Mouse (Mus musculus) heart, embryonic 14.5 days (tissue): ENCODE data around the gene Anks1. TPM values are rescaled to one million over a fixed set of nuclear protein-coding genes. Genes with fewer than 3 reads are reported as not detected.

Source experiments
- ATAC-seq: fragments of 200-750 bp; cut with Nextera tagmentation; 2 replicates; pipeline ENCODE4 v1.8.0; 2017; ENCODE audit warnings: low read depth, moderate TSS enrichment; ENCODE audit not compliant: insufficient number of reproducible peaks, insufficient read depth, low FRiP score
- H3K27ac ChIP-seq, 2 experiments: fragments of 200-500 bp in 1 of 2; fragments of 300-500 bp in 1 of 2; sonication (generic) in 1 of 2; replicated peaks in 1 of 2; 2 replicates each; pipeline ENCODE4 v1.5.1; 2012 to 2014; ENCODE audit warnings: low read depth in 2 of 2, low read length in 2 of 2, control low read depth in 1 of 2, mild to moderate bottlenecking in 1 of 2, mixed read lengths in 1 of 2; ENCODE audit not compliant: control insufficient read depth in 1 of 2, insufficient read depth in 1 of 2
- H3K27me3 ChIP-seq: fragments of 300-500 bp; sonication (generic); 2 replicates; pipeline ENCODE4 v1.6.1; 2014; ENCODE audit warnings: mild to moderate bottlenecking, low read length, control low read depth; ENCODE audit not compliant: control insufficient read depth, insufficient read depth
- H3K36me3 ChIP-seq: fragments of 300-500 bp; sonication (generic); 2 replicates; pipeline ENCODE4 v1.6.1; 2014; ENCODE audit warnings: mild to moderate bottlenecking, control low read depth, low read length, mixed read lengths; ENCODE audit not compliant: control insufficient read depth, insufficient read depth
- H3K4me1 ChIP-seq, 2 experiments: fragments of 200-500 bp in 1 of 2; fragments of 300-500 bp in 1 of 2; sonication (generic) in 1 of 2; 2 replicates each; pipeline ENCODE4 v1.6.1; 2012 to 2014; ENCODE audit warnings: low read length in 2 of 2, control low read depth in 1 of 2, mixed read lengths in 1 of 2; ENCODE audit not compliant: control insufficient read depth in 2 of 2, insufficient read depth in 2 of 2
- H3K4me2 ChIP-seq: fragments of 300-500 bp; sonication (generic); 2 replicates; pipeline ENCODE4 v1.6.1; 2014; ENCODE audit warnings: mild to moderate bottlenecking, low read length
- H3K4me3 ChIP-seq, 2 experiments: fragments of 200-500 bp in 1 of 2; fragments of 300-500 bp in 1 of 2; sonication (generic) in 1 of 2; 2 replicates each; pipeline ENCODE4 v1.5.1; 2012 to 2014; ENCODE audit warnings: low read length in 2 of 2, mild to moderate bottlenecking in 2 of 2, control low read depth in 1 of 2, low read depth in 1 of 2, moderate library complexity in 1 of 2; ENCODE audit not compliant: control insufficient read depth in 1 of 2, insufficient read depth in 1 of 2
- H3K9ac ChIP-seq: fragments of 300-500 bp; sonication (generic); 2 replicates; pipeline ENCODE4 v1.6.1; 2014; ENCODE audit warnings: mild to moderate bottlenecking, low read length
- H3K9me3 ChIP-seq: fragments of 300-500 bp; sonication (generic); 2 replicates; pipeline ENCODE4 v1.6.1; 2016; ENCODE audit warnings: low read length, control low read depth; ENCODE audit not compliant: control insufficient read depth
- WGBS: fragments of 180-500 bp; shearing (Covaris S2); extraction: QIAGEN DNeasy Blood & Tissue Kit; methylation state at CpG from one replicate; pipeline ENCODE4 v1.1.7; 2014; 5-methylcytosine and 5-hydroxymethylcytosine counted together
- polyA plus RNA-seq: library from polyadenylated mRNA; unstranded; fragments of >200 nt; fragmentation: Nextera tagmentation; extraction: Ambion mirVana; gene quantifications from 2 replicates; pipeline ENCODE4 v1.2.1, GENCODE M21; 2014

Anks1 gene
- polyA plus RNA-seq, 1 experiment from 2014 or later, result 11.8 TPM

DNA sequence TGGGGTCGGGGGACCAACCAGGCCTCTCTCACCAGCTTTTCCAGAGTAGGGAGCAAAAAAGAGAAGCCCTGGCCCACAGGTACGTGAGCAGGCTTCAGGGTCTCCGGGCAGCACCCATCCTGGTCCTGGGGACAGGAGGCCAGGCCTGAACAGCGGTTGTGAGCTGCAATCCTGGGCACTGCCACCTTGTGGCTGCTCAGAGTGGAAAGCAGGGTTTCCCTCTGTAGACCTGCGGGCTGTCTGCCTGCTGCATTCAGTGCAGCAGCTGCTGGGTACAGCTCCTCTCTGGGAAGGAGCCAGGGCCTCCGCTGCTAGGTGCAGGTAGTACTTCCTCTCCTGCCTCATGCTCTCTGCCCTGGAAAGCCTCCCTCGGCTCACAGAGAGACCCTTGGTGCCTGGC, 152.4 kb downstream of the Anks1 start:
- Histone ChIP-seq H3K4me3 (no peak overlapping the region), H3K4me1 (peaks cover 0 to 3% of the 10 kb centered on the region in 2 experiments; a peak in 1 of 4 replicates), H3K9me3 (no peaks in the 10 kb centered on the region), H3K27me3 (no peaks in the 10 kb centered on the region), H3K27ac (no peak overlapping the region), H3K9ac (no peak overlapping the region), H3K4me2 (no peak overlapping the region), H3K36me3 (peaks cover 42% of the 10 kb centered on the region)
- 56% methylated on average over 7 of the region's 7 CpGs for WGBS
- ATAC-seq, result no peak

DNA sequence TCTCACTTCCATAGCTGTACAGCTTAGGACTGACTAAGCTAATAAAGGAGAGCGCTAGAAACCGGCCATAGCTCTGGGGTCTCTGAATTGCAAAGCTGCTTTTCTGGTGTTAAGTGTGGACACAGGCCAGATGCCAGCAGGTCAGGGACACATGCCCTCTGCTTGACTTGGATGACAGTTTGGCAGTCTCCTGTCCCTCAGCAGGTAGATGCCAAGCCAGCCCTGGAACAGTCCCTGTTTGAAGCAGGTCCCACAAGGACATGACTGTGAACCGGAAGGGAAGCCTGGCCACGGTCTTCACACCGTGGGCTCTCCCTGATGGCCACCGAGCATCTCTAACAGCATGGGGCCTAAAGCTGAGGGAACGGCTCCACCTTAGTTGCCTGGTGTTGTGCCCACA, 153.6 kb downstream of the Anks1 start:
- Histone ChIP-seq H3K9ac (no peak overlapping the region), H3K4me2 (no peak overlapping the region), H3K27ac (no peak overlapping the region), H3K27me3 (no peaks in the 10 kb centered on the region), H3K9me3 (no peaks in the 10 kb centered on the region), H3K4me1 (peaks cover 0 to 3% of the 10 kb centered on the region in 2 experiments; a peak in 1 of 4 replicates), H3K4me3 (no peak overlapping the region), H3K36me3 (peaks cover 30% of the 10 kb centered on the region)
- WGBS, result 89% methylated on average over 7 of the region's 7 CpGs
- no peak for ATAC-seq

GRCm38 (mm10) chr17:28063163-28063562, 154.1 kb downstream of the Anks1 start:
- Histone ChIP-seq H3K4me2 (no peak overlapping the region), H3K9ac (no peak overlapping the region; the same call in 1 of the 2 replicates)
- 71% methylated on average over 6 of the region's 6 CpGs for WGBS

DNA sequence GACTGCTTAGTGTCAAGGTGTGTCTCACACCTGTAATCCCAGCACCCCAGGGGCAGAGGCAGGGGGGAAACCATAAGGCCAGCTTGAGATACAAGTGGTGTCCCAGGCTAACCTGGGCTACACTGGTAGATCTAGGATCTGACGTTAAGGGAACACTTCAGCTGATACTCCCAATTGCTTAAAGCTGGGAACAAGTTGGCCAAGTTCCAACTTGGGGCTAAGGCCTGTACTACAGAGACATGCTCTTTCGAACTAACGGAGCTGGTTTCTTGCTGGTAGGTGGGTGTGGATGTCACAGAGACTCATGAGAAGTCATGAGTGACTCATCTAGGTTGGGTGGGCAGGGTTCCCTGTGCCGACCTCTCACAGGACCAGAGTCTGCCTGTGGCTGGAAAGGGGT, 158.2 kb downstream of the Anks1 start:
- no peaks in the 10 kb centered on the region for H3K36me3 ChIP-seq
- no peak overlapping the region for H3K4me2 ChIP-seq
- peaks cover 0 to 3% of the 10 kb centered on the region in 2 experiments; a peak in 1 of 4 replicates for H3K4me1 ChIP-seq
- 0 out of 2 replicates have a peak, but pooled peaks cover 3% of the 10 kb centered on the region for H3K27me3 ChIP-seq
- H3K9me3 ChIP-seq, result 0 out of 2 replicates have a peak, but pooled peaks cover 3% of the 10 kb centered on the region
- no peak overlapping the region for H3K9ac ChIP-seq
- WGBS, result 65% methylated on average over 4 of the region's 4 CpGs
- H3K4me3 ChIP-seq, result no peak overlapping the region
- no peak overlapping the region for H3K27ac ChIP-seq
- ATAC-seq, result no peak

More at GRCm38 (mm10) chr17:28063163-28063562, 154.1 kb downstream of the Anks1 start:
- no peak for ATAC-seq
- no peak overlapping the region for H3K4me3 ChIP-seq
- H3K27ac ChIP-seq, result no peak overlapping the region
- H3K9me3 ChIP-seq, result no peaks in the 10 kb centered on the region
- peaks cover 25% of the 10 kb centered on the region for H3K36me3 ChIP-seq
- peaks cover 0 to 3% of the 10 kb centered on the region in 2 experiments; a peak in 1 of 4 replicates for H3K4me1 ChIP-seq
- no peaks in the 10 kb centered on the region for H3K27me3 ChIP-seq

- Histone ChIP-seq H3K4me2 (no peak overlapping the region), H3K9ac (no peak overlapping the region), H3K4me1 (no peaks in the 10 kb centered on the region; a peak in 1 of 4 replicates), H3K9me3 (0 out of 2 replicates have a peak, but pooled peaks cover 3% of the 10 kb centered on the region), H3K27ac (no peak overlapping the region), H3K27me3 (0 out of 2 replicates have a peak, but pooled peaks cover 3% of the 10 kb centered on the region), H3K4me3 (no peak overlapping the region), H3K36me3 (no peaks in the 10 kb centered on the region)
- 18% methylated on average over 12 of the region's 12 CpGs for WGBS
- no peak for ATAC-seq
Observed at GRCm38 (mm10) chr17:28069446-28069845, 160.3 kb downstream of the Anks1 start.

- Histone ChIP-seq H3K27ac (no peak overlapping the region), H3K4me3 (no peak overlapping the region), H3K4me1 (no peaks in the 10 kb centered on the region; a peak in 1 of 4 replicates), H3K4me2 (no peak overlapping the region), H3K27me3 (0 out of 2 replicates have a peak, but pooled peaks cover 3% of the 10 kb centered on the region), H3K36me3 (no peaks in the 10 kb centered on the region), H3K9ac (no peak overlapping the region), H3K9me3 (0 out of 2 replicates have a peak, but pooled peaks cover 3% of the 10 kb centered on the region)
- 81% methylated on average over 13 of the region's 13 CpGs for WGBS
- no peak for ATAC-seq
Observed at GRCm38 (mm10) chr17:28070256-28070655, 161.2 kb downstream of the Anks1 start.

GRCm38 (mm10) chr17:28072730-28073129, 163.6 kb downstream of the Anks1 start:
- Histone ChIP-seq H3K4me2 (no peak overlapping the region), H3K4me3 (no peak overlapping the region), H3K36me3 (no peaks in the 10 kb centered on the region), H3K4me1 (no peaks in the 10 kb centered on the region; a peak in 1 of 4 replicates), H3K9ac (no peak overlapping the region), H3K27me3 (0 out of 2 replicates have a peak, but pooled peaks cover 3% of the 10 kb centered on the region), H3K27ac (no peak overlapping the region), H3K9me3 (0 out of 2 replicates have a peak, but pooled peaks cover 3% of the 10 kb centered on the region)
- ATAC-seq, result no peak
- WGBS, result 75% methylated on average over 2 of the region's 2 CpGs

DNA sequence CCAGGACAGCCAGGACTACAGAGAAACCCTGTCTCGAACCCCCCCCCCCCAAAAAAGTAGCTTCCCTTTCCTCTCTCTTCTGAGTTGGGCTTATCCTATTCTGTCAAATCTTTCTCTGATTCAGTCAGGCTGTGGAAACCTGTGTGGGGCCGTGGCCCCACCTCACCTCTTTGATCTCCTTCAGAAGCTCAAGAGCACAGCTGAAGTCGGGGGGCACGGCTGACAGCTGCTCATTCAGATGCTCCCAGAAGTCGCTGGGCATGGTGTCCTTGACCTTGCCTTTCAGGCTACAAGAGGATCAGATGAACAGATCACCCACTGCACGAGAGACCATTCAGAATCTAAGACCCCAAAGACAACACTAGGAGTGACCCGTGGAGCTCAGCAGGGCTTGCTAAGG, 165.4 kb downstream of the Anks1 start:
- H3K36me3 ChIP-seq, result no peaks in the 10 kb centered on the region
- H3K4me2 ChIP-seq, result no peak overlapping the region
- no peak overlapping the region for H3K27ac ChIP-seq
- H3K27me3 ChIP-seq, result 0 out of 2 replicates have a peak, but pooled peaks cover 3% of the 10 kb centered on the region
- H3K9me3 ChIP-seq, result 0 out of 2 replicates have a peak, but pooled peaks cover 3% of the 10 kb centered on the region
- H3K9ac ChIP-seq, result no peak overlapping the region
- H3K4me3 ChIP-seq, result no peak overlapping the region
- 61% methylated on average over 7 of the region's 7 CpGs for WGBS
- H3K4me1 ChIP-seq, result peaks cover 0 to 2% of the 10 kb centered on the region in 2 experiments; a peak in 2 of 4 replicates
- no peak for ATAC-seq
